Mouse (Mus musculus) erythroblast, embryonic 14.5 days (primary cell): ENCODE measurements around the gene Tssk2.

ENCODE experiments used
- GATA1 ChIP-seq: IDR thresholded peaks from 2 replicates; pipeline ENCODE4 v1.6.1; 2012; ENCODE audit warnings: low read length, inconsistent platforms, mixed read lengths
- TAL1 ChIP-seq: IDR thresholded peaks from 3 replicates; pipeline ENCODE4 v1.6.1; 2012; ENCODE audit warnings: low read length, inconsistent platforms, mixed read lengths

DNA sequence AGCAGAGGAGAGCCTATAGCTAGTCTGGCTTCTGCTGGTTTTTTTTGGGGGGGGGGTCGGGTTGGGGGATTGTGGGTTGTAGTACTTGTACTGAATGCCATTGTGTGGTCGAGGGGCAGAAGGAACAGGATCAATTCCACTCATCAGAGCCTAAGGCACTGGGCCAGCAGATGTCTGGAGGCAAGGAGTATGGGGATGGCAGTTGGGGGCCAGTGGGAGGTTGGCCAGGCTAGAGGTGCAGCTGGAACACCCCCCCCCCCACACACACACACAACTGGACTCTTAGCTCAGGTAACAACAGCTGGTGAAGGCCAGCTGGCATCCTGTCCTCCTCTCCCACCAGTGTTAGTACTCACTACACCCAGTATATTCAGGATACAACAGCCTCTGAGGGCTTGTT, 30.8 kb downstream of the Tssk2 start:
- no peak for TF ChIP-seq TAL1
- no peak for TF ChIP-seq GATA1
